Mouse (Mus musculus) forebrain, embryonic 11.5 days (tissue): ENCODE measurements around the gene Bpifb4. TPM values are rescaled to one million over a fixed set of nuclear protein-coding genes. Genes with fewer than 3 reads are reported as not detected.

Experiments
- ATAC-seq: fragments of 200-750 bp; cut with Nextera tagmentation; replicated peaks from 2 replicates; pipeline ENCODE4 v1.8.0; 2017; ENCODE audit warnings: moderate TSS enrichment; ENCODE audit not compliant: low FRiP score
- DNase-seq: peaks from one replicate; pipeline ENCODE4 v3.0.0-alpha.2; 2017; ENCODE audit warnings: low spot score
- H3K27ac ChIP-seq: fragments of 300-500 bp; sonication (generic); 2 replicates; pipeline ENCODE4 v1.5.1; 2014; ENCODE audit warnings: low read depth, low read length
- H3K27me3 ChIP-seq: fragments of 300-500 bp; sonication (generic); 2 replicates; pipeline ENCODE4 v1.6.1; 2014; ENCODE audit warnings: mild to moderate bottlenecking, low read length, mixed read lengths; ENCODE audit not compliant: control insufficient read depth, insufficient read depth
- H3K36me3 ChIP-seq: fragments of 300-500 bp; sonication (generic); 2 replicates; pipeline ENCODE4 v1.6.1; 2014; ENCODE audit warnings: mild to moderate bottlenecking, low read length, moderate library complexity, mixed read lengths; ENCODE audit not compliant: control insufficient read depth, insufficient read depth
- H3K4me1 ChIP-seq: fragments of 300-500 bp; sonication (generic); replicated peaks from 2 replicates; pipeline ENCODE4 v1.6.1; 2014; ENCODE audit warnings: low read length, mixed read lengths; ENCODE audit not compliant: control insufficient read depth, insufficient read depth
- H3K4me2 ChIP-seq: fragments of 300-500 bp; sonication (generic); 2 replicates; pipeline ENCODE4 v1.6.1; 2014; ENCODE audit warnings: low read depth, mild to moderate bottlenecking, low read length, moderate library complexity, mixed read lengths; ENCODE audit not compliant: severe bottlenecking
- H3K4me3 ChIP-seq: fragments of 300-500 bp; sonication (generic); 2 replicates; pipeline ENCODE4 v1.5.1; 2014; ENCODE audit warnings: low read depth, low read length
- H3K9ac ChIP-seq: fragments of 300-500 bp; sonication (generic); 2 replicates; pipeline ENCODE4 v1.6.1; 2014; ENCODE audit warnings: low read length
- H3K9me3 ChIP-seq: fragments of 300-500 bp; sonication (generic); 2 replicates; pipeline ENCODE4 v1.6.1; 2016; ENCODE audit warnings: low read length, mixed read lengths; ENCODE audit not compliant: control insufficient read depth
- WGBS: fragments of 180-500 bp; shearing (Covaris S2); extraction: QIAGEN DNeasy Blood & Tissue Kit; methylation state at CpG from one replicate; pipeline ENCODE4 v1.1.7; 2014; 5-methylcytosine and 5-hydroxymethylcytosine counted together
- polyA plus RNA-seq: library from polyadenylated mRNA; unstranded; fragments of >200 nt; fragmentation: Nextera tagmentation; extraction: Ambion mirVana; gene quantifications from 2 replicates; pipeline ENCODE4 v1.2.1, GENCODE M21; 2014

The Bpifb4 gene
- polyA plus RNA-seq, 1 experiment from 2014 or later: not detected

DNA sequence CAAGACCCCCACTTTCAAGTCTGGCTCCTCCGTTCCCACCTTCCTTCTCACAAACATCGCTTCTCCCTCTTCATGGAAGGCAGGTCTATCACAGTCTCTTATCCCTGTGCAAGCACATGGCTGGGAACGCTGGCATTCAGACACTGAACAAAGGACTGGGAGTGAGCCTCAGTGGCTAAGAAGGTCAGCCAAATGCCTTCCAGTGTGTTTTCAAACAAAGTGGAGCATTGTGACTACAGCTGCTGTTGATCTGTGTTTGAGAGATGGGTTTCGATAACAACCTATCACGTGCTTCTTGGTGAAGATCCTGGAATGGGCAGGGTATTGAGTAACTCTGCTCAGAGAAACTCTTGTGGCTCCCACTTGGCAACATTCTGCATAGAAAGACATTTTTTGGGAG is 32.2 kb downstream of the Bpifb4 start:
- Histone ChIP-seq H3K4me3 (no peak overlapping the region), H3K27ac (no peak overlapping the region), H3K4me1 (no peaks in the 10 kb centered on the region), H3K9ac (no peak overlapping the region), H3K36me3 (no peaks in the 10 kb centered on the region), H3K9me3 (no peaks in the 10 kb centered on the region), H3K27me3 (no peaks in the 10 kb centered on the region), H3K4me2 (no peak overlapping the region)
- 57% methylated on average over 5 of the region's 5 CpGs for WGBS
- no peak for DNase-seq
- ATAC-seq: no peak

GRCm38 (mm10) chr2:153974582-153974981 is 36.6 kb downstream of the Bpifb4 start, which contains the start of gene Bpifa6:
Bpifa6 (plus strand) TSS chr2:153974945.
- no peaks in the 10 kb centered on the region for H3K4me1 ChIP-seq
- no peaks in the 10 kb centered on the region for H3K36me3 ChIP-seq
- H3K27ac ChIP-seq: no peak within 1 kb of the TSS
- no peak within 1 kb of the TSS for H3K4me2 ChIP-seq
- H3K27me3 ChIP-seq: no peaks in the 10 kb centered on the region
- no peak for ATAC-seq
- no peak within 1 kb of the TSS for H3K4me3 ChIP-seq
- 81% methylated on average over 5 of the region's 5 CpGs for WGBS
- H3K9me3 ChIP-seq: no peaks in the 10 kb centered on the region
- no peak for DNase-seq
- H3K9ac ChIP-seq: no peak within 1 kb of the TSS

- DNase-seq (peak; percentile 86), ATAC-seq (peak; percentile 44; the same call in 1 of the 2 replicates)
- Histone ChIP-seq H3K36me3 (no peaks in the 10 kb centered on the region), H3K4me2 (no peak overlapping the region), H3K4me3 (no peak overlapping the region), H3K27ac (no peak overlapping the region), H3K9ac (no peak overlapping the region), H3K27me3 (no peaks in the 10 kb centered on the region), H3K4me1 (no peaks in the 10 kb centered on the region), H3K9me3 (no peaks in the 10 kb centered on the region)
- 4% methylated on average over 7 of the region's 7 CpGs for WGBS
These were observed 57.8 kb downstream of the Bpifb4 start for GRCm38 (mm10) chr2:153995770-153996169.

- DNase-seq (no peak), ATAC-seq (no peak)
- H3K9ac ChIP-seq: no peak overlapping the region
- no peak overlapping the region for H3K27ac ChIP-seq
- H3K4me1 ChIP-seq: no peaks in the 10 kb centered on the region
- H3K4me2 ChIP-seq: no peak overlapping the region
- no peak overlapping the region for H3K4me3 ChIP-seq
- no peaks in the 10 kb centered on the region for H3K36me3 ChIP-seq
- no peaks in the 10 kb centered on the region for H3K27me3 ChIP-seq
- H3K9me3 ChIP-seq: no peaks in the 10 kb centered on the region
- whole genome bisulfite sequencing: 74% methylated on average over 3 of the region's 3 CpGs
These were observed 62.5 kb downstream of the Bpifb4 start for GRCm38 (mm10) chr2:154000501-154000900.

DNA sequence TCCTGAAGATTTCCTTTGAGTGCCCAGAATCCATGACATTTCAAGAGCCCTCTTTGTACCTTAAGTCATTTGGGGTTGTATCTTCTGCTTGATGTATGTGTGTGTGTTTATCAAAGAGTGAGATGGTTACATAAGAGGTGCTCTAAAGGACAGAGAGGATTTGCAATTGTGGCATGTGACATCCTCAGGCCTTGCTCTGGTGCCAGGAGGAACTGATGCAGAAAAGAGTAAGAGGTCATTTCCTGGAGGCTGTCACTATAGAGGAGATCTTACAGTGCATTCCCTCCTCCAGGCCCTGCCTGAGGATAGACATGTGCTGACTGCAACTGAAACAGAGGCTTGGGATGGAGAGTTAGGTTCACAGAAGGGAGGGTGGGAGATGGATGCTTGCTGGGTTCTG is 63.0 kb downstream of the Bpifb4 start:
- ATAC-seq: no peak
- Histone ChIP-seq H3K4me3 (no peak overlapping the region), H3K27me3 (no peaks in the 10 kb centered on the region), H3K9me3 (no peaks in the 10 kb centered on the region), H3K27ac (no peak overlapping the region), H3K4me2 (no peak overlapping the region), H3K36me3 (no peaks in the 10 kb centered on the region), H3K4me1 (no peaks in the 10 kb centered on the region), H3K9ac (no peak overlapping the region)
- DNase-seq: no peak

- no peaks in the 10 kb centered on the region for H3K36me3 ChIP-seq
- ATAC-seq: no peak
These were observed 66.4 kb downstream of the Bpifb4 start for GRCm38 (mm10) chr2:154004456-154004855.

GRCm38 (mm10) chr2:154005094-154005493 is 67.1 kb downstream of the Bpifb4 start:
- Histone ChIP-seq H3K27ac (no peak overlapping the region), H3K9ac (no peak overlapping the region), H3K4me3 (no peak overlapping the region), H3K27me3 (no peaks in the 10 kb centered on the region), H3K9me3 (no peaks in the 10 kb centered on the region), H3K4me1 (no peaks in the 10 kb centered on the region), H3K36me3 (no peaks in the 10 kb centered on the region), H3K4me2 (no peak overlapping the region)
- ATAC-seq: no peak
- no peak for DNase-seq
- 77% methylated on average over 1 of the region's 1 CpGs for WGBS

More at GRCm38 (mm10) chr2:154004456-154004855, 66.4 kb downstream of the Bpifb4 start:
- WGBS: 35% methylated on average over 1 of the region's 1 CpGs
- H3K4me2 ChIP-seq: no peak overlapping the region
- no peak overlapping the region for H3K9ac ChIP-seq
- no peaks in the 10 kb centered on the region for H3K9me3 ChIP-seq
- H3K4me1 ChIP-seq: no peaks in the 10 kb centered on the region
- no peaks in the 10 kb centered on the region for H3K27me3 ChIP-seq
- H3K27ac ChIP-seq: no peak overlapping the region
- no peak overlapping the region for H3K4me3 ChIP-seq
- no peak for DNase-seq

- ATAC-seq (no peak), DNase-seq (no peak)
- Histone ChIP-seq H3K27me3 (no peaks in the 10 kb centered on the region), H3K4me1 (no peaks in the 10 kb centered on the region), H3K4me2 (no peak overlapping the region), H3K4me3 (no peak overlapping the region), H3K9ac (no peak overlapping the region), H3K9me3 (no peaks in the 10 kb centered on the region), H3K36me3 (no peaks in the 10 kb centered on the region), H3K27ac (no peak overlapping the region)
- 81% methylated on average over 4 of the region's 4 CpGs for WGBS
These were observed 67.7 kb downstream of the Bpifb4 start for GRCm38 (mm10) chr2:154005734-154006133.

DNA sequence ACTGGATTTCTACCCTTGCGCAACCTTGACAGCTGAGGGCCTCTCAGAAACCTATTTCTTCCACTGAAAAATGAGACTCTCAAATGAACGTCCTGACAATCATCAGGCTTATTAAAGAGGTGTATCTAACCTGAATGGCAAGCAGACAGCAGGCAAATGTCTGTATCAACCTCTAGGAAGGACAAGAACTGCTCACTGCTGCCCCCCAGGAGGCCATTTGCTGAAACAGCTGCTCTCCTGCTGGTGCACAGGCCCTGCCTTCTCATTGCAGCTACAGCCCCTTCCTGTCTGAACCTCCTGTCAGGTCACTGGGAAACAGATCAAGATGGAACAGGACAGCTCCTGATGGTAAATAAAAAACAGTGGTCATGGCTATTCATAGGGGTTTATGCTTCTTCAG is 68.3 kb downstream of the Bpifb4 start:
- Histone ChIP-seq H3K27ac (no peak overlapping the region), H3K4me2 (no peak overlapping the region), H3K4me3 (no peak overlapping the region), H3K4me1 (no peaks in the 10 kb centered on the region), H3K27me3 (no peaks in the 10 kb centered on the region), H3K36me3 (no peaks in the 10 kb centered on the region), H3K9me3 (no peaks in the 10 kb centered on the region), H3K9ac (no peak overlapping the region)
- WGBS: 91% methylated on average over 2 of the region's 2 CpGs
- ATAC-seq (no peak), DNase-seq (no peak)
